Mouse (Mus musculus) liver, embryonic 14.5 days (tissue): Measurements from ENCODE around the gene Gm49373.

ENCODE experiments used
- CTCF ChIP-seq: IDR thresholded peaks from 2 replicates; pipeline ENCODE4 v1.5.1; 2016; ENCODE audit warnings: antibody characterized with exemption, low read depth, control low read depth
- EP300 ChIP-seq: IDR thresholded peaks from 2 replicates; pipeline ENCODE4 v1.6.1; 2016; ENCODE audit warnings: antibody characterized with exemption, low read depth

DNA sequence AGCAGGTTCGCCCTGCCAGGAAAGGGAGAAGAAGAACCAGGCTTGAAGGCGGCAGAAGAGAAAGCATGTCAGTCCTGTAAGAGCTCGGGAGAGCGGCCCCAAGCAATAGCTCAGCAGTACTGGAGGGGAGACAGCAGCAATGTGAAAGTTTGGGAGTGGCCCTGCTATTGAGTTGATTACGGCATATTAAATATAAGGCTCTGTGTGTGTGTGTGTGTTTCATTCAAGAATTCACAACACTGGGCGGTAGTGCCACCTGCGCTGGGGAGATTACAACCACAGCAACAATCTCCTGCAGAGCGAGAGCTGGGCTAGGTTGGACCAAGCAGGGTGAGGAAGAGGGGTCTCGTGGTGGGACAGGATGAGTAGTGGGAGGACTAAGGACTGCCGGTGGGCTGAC, 21.3 kb downstream of the Gm49373 start:
- TF ChIP-seq EP300 (0 out of 2 replicates have a peak, but pooled peaks have one; percentile 40), CTCF (no peak)
